Comparison of ENCODE assay signal across 15 mouse cellular contexts in genomic region chr10:127998260-127998659, GRCm38 (mm10). TPM values are rescaled to one million over a fixed set of nuclear protein-coding genes. Genes with fewer than 3 reads are reported as not detected.
DNase-seq lines count a peak whose midpoint lies in the region; ATAC-seq and TF ChIP-seq lines count a peak whose summit lies in the region.
"Had no signal": no experiment of that assay in that cellular context is flagged by ENCODE, and none has a peak within 500 bp of the region (broad histone marks: within the 10 kb centered on the region; RNA-seq: fewer than 3 reads in every experiment).

No protein-coding gene starts in this region.

- H3K9ac ChIP-seq in liver, embryonic 12.5 days: no peak overlapping the region
- no peak overlapping the region for H3K9ac ChIP-seq in liver, postnatal 0 days (replicated peaks)
- H3K9ac ChIP-seq: neural tube, embryonic 12.5 days had no signal

- no peak overlapping the region for H3K4me3 ChIP-seq in liver, embryonic 12.5 days
- no peak overlapping the region for H3K4me3 ChIP-seq in liver, postnatal 0 days (ENCODE audit: low read depth, low read length)
- H3K4me3 ChIP-seq: heart, embryonic 10.5 days; limb, embryonic 10.5 days; neural tube, embryonic 12.5 days had no signal

- WGBS in liver, embryonic 12.5 days (ENCODE audit: insufficient replicate concordance): 88% methylated on average over 1 of the region's 1 CpGs
- WGBS in liver, postnatal 0 days (ENCODE audit: insufficient replicate concordance): 89% methylated on average over 1 of the region's 1 CpGs

- H3K27me3 ChIP-seq in liver, embryonic 12.5 days (replicated peaks): no peaks in the 10 kb centered on the region
- H3K27me3 ChIP-seq in liver, postnatal 0 days (ENCODE audit: insufficient read depth, low read length): no peaks in the 10 kb centered on the region
- H3K27me3 ChIP-seq: neural tube, embryonic 12.5 days had no signal

- no peak overlapping the region for H3K27ac ChIP-seq in liver, embryonic 12.5 days
- H3K27ac ChIP-seq in liver, postnatal 0 days (ENCODE audit: low read depth): no peak overlapping the region
- H3K27ac ChIP-seq: heart, embryonic 10.5 days; limb, embryonic 10.5 days; neural tube, embryonic 12.5 days had no signal

- ATAC-seq in CD4-positive, CD25-positive, alpha-beta regulatory T cell, adult 4 months: no peak
- ATAC-seq in liver, embryonic 12.5 days: no peak
- ATAC-seq in liver, postnatal 0 days: no peak

- H3K36me3 ChIP-seq in liver, embryonic 12.5 days: no peaks in the 10 kb centered on the region
- H3K36me3 ChIP-seq in liver, postnatal 0 days (replicated peaks; ENCODE audit: insufficient read depth, low read length): no peaks in the 10 kb centered on the region
- H3K36me3 ChIP-seq: heart, embryonic 10.5 days; limb, embryonic 10.5 days; neural tube, embryonic 12.5 days had no signal

- no peaks in the 10 kb centered on the region for H3K9me3 ChIP-seq in liver, embryonic 12.5 days (replicated peaks)
- peaks cover 2% of the 10 kb centered on the region; the same call in 1 of the 2 replicates for H3K9me3 ChIP-seq in liver, postnatal 0 days (ENCODE audit: low read length)
- H3K9me3 ChIP-seq: heart, embryonic 10.5 days; limb, embryonic 10.5 days; neural tube, embryonic 12.5 days had no signal

- DNase-seq in CD4-positive, CD25-positive, alpha-beta regulatory T cell, adult 2 months (ENCODE audit: low read depth, low spot score): peak; percentile 36
- DNase-seq in liver: peak; percentile 9
- peak; percentile 24 for DNase-seq in NIH3T3 (ENCODE audit: low read depth)
- DNase-seq in liver, postnatal 0 days: no peak
- no peak for DNase-seq in adipocyte (ENCODE audit: low spot score)
- no peak for DNase-seq in kidney, postnatal 4 days
- DNase-seq: cerebellum, adult 11-12 months; kidney, adult 11 months had no signal

- TF ChIP-seq EP300 in liver, postnatal 0 days (IDR thresholded peaks at IDR 0.05; ENCODE audit: low read depth): no peak

- peak; percentile 67 for TF ChIP-seq CTCF in liver, postnatal 0 days (IDR thresholded peaks at IDR 0.05; ENCODE audit: low read depth)

- no peaks in the 10 kb centered on the region for H3K4me1 ChIP-seq in liver, embryonic 12.5 days
- no peaks in the 10 kb centered on the region for H3K4me1 ChIP-seq in liver, postnatal 0 days (ENCODE audit: insufficient read depth)
- H3K4me1 ChIP-seq: heart, embryonic 10.5 days; limb, embryonic 10.5 days; neural tube, embryonic 12.5 days had no signal

- no peak overlapping the region for H3K4me2 ChIP-seq in liver, embryonic 12.5 days
- H3K4me2 ChIP-seq in liver, postnatal 0 days (ENCODE audit: low read depth, low read length): no peak overlapping the region
- H3K4me2 ChIP-seq: midbrain, embryonic 11.5 days; neural tube, embryonic 12.5 days had no signal

RNA-seq across cellular contexts. Expression of gene Hsd17b6, which starts 9.2 kb away (rescaled TPM):
- polyA plus RNA-seq in CD4-positive, CD25-positive, alpha-beta regulatory T cell, adult 4 months (2017; shearing (Covaris generic)): not detected
- polyA plus RNA-seq in liver, embryonic 12.5 days (2016; fragmentation: Nextera tagmentation; extraction: Ambion mirVana): 0.17 TPM in 1 of 2 replicates, not detected in the other
- polyA plus RNA-seq in liver, postnatal 0 days (2015; fragmentation: Nextera tagmentation; extraction: Ambion mirVana): 29.5 and 32.4 TPM in 2 replicates
- polyA plus RNA-seq: heart, embryonic 10.5 days; limb, embryonic 10.5 days; lung, embryonic 16.5 days; midbrain, embryonic 11.5 days; neural tube, embryonic 12.5 days had no signal

RNA-seq across cellular contexts. Expression of gene Prim1, which starts 16.7 kb away (rescaled TPM):
- 10 to 100 TPM; 18.9 to 20.2 TPM for polyA plus RNA-seq in CD4-positive, CD25-positive, alpha-beta regulatory T cell, adult 4 months (2017; shearing (Covaris generic))
- 88.9 and 93.3 TPM in 2 replicates for polyA plus RNA-seq in liver, embryonic 12.5 days (2016; fragmentation: Nextera tagmentation; extraction: Ambion mirVana)
- 26.2 and 29.1 TPM in 2 replicates for polyA plus RNA-seq in liver, postnatal 0 days (2015; fragmentation: Nextera tagmentation; extraction: Ambion mirVana)

RNA-seq across cellular contexts. Expression of gene Naca, which starts 37.1 kb away (rescaled TPM):
- polyA plus RNA-seq in CD4-positive, CD25-positive, alpha-beta regulatory T cell, adult 4 months (2017; shearing (Covaris generic)): 100 to 1,000 TPM; 957 to 1,000 TPM
- polyA plus RNA-seq in liver, embryonic 12.5 days (2016; fragmentation: Nextera tagmentation; extraction: Ambion mirVana): 666 and 682 TPM in 2 replicates
- polyA plus RNA-seq in liver, postnatal 0 days (2015; fragmentation: Nextera tagmentation; extraction: Ambion mirVana): 384 and 394 TPM in 2 replicates

Comparison
In these comparisons a context has a peak if more than half of its experiments do, and no peak if none do; other contexts are left out.
1. DNase-seq: peak in CD4-positive, CD25-positive, alpha-beta regulatory T cell, adult 2 months (single experiment), liver (single experiment) and NIH3T3 (single experiment); none in liver, postnatal 0 days (single experiment), adipocyte (single experiment) and kidney, postnatal 4 days (0 of 2).
2. RNA of gene Hsd17b6, which starts 9.2 kb away (polyA plus RNA-seq): 29.5 to 32.4 TPM in liver, postnatal 0 days; 0.17 TPM in liver, embryonic 12.5 days and not detected in CD4-positive, CD25-positive, alpha-beta regulatory T cell, adult 4 months; every median in the first group is over 10 times any median in the second.